Mouse (Mus musculus): ENCODE measurements around the gene Ccdc141. TPM values are rescaled to one million over a fixed set of nuclear protein-coding genes. Genes with fewer than 3 reads are reported as not detected.

Ccdc141 gene
- total RNA-seq (2021): 10 to 100 TPM; 19.3 to 21.7 TPM
- long read RNA-seq, experiment 1, partial matches to known transcripts: 1 of 1 reads
- long read RNA-seq, experiment 1, other reads (novel, unspliced or antisense): 0 of 1 reads
- long read RNA-seq, experiment 2, partial matches to known transcripts: 2 of 4 reads
- long read RNA-seq, experiment 2, other reads (novel, unspliced or antisense): 2 of 4 reads

- no peak for DNase-seq (ENCODE audit: low spot score in 2 of 2)
These were observed at the start of gene Ccdc141 for GRCm38 (mm10) chr2:77170633-77171105. Gene Ccdc141 (minus strand): TSS chr2:77170636.

- DNase-seq (ENCODE audit: low spot score in 2 of 2): no peak
These were observed 42.4 kb upstream of the Ccdc141 start for GRCm38 (mm10) chr2:77212885-77213284.

DNA sequence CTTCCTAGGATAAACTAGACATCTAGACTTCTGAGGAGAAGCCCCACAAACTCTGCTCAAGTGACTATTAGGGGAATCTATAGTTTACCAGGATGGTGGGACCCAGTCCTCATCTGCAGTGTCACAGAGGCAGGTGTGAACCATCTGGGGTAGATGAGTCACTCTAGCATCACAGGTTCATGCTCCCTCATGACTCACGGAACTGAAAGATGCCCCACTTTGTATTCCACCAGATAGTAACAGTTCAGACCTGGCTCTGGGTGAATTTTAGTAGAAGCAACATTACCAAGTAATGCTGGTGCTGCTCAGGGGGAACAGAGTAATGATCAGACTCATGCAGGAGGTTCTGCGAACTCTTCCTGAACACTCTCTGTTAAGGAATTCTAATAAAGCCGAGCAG is 36.5 kb upstream of the Ccdc141 start:
- no peak for DNase-seq (ENCODE audit: low spot score in 2 of 2)

DNA sequence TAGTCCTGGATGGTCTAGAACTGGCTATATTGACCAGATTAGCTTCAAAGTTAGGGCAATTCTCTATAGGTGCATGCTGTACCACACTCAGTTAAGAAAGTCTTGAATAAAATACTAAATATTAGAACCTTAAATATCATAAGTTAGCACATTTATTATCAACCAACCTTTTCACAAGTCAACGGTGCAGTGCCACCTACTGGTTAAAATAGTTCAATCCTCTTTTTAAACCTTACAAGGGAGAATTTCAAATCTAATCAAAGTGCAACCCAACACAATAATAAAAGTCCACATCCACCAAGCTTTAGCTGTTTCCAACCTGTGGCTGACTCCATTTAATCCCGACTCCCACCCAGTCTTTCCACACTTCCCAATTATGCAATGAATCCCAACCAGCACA is 33.5 kb upstream of the Ccdc141 start:
- DNase-seq (ENCODE audit: low spot score in 2 of 2): no peak

DNA sequence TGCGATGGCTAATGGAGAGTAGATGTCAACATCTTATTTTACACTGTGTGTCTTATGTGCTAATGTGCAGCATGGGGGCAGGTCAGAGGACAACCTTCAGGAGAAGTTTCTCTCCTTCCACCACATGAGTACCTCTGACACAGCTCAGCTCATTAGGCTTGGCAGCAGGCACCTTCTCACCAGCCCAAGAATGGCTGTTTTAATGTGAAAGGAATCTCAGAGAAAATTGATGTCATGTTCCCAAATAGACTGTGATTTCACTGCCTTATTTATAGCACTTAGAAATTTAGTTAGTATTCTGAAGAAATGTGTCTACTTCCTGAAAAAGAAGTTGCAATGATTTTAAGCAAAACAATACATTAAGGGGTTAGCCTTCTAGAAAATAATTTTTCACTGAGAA is 31.5 kb upstream of the Ccdc141 start:
- DNase-seq (ENCODE audit: low spot score in 2 of 2): no peak

DNA sequence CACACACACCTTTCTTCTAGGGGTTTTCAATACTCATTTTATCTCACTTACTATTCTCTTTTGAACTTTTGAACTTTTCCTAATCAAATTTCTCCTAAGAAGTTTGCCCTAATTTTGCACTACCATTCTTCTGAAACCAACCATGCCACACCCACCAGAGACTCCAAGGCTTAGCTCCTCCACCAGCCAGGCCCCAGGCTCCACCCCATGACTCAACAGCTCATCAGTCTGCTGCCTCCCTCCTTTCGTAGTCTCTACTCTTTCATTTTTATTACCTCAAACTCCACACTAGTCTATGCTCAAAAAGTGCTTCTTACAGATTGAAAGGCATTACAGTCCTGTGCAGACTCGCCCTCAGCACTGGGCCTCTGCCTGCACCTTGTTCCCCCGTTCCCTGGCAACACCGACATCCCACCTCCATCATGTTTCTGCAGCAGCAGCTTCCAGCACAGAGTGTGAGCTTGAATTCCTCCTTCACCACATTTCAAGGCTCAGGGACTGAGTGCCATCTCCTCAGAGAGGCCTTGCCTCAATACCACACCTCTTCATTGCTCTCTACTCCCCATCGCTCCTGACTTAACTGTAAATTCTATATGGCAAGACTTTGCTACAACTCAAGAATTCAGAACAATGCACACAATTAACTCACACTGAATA is 30.6 kb upstream of the Ccdc141 start:
- no peak for DNase-seq (ENCODE audit: low spot score in 2 of 2)

- no peak for DNase-seq (ENCODE audit: low spot score in 2 of 2)
These were observed 29.9 kb upstream of the Ccdc141 start for GRCm38 (mm10) chr2:77200379-77200778.

GRCm38 (mm10) chr2:77198246-77198645 is 27.8 kb upstream of the Ccdc141 start:
- no peak for DNase-seq (ENCODE audit: low spot score in 2 of 2)

DNA sequence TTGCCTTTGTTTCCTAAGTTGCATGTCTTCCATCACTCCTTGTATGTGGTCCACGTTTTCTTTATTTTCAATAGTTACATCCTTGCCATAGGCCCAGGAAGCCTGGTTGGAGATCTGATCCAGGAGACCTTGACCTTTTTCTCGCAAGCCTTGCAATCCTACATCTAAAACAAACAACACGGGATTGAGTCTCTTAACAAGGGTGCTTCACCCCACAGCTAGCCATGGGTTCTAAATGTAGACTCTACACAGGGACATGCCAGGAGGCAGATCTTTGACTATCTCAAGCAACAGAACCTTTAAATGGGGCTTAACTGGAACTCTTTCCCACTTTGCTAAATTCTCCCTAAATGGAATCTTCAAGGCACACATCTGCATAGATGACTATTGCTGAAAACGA is 26.4 kb upstream of the Ccdc141 start:
- no peak for DNase-seq (ENCODE audit: low spot score in 2 of 2)

- DNase-seq (ENCODE audit: low spot score in 2 of 2): no peak
These were observed 24.6 kb upstream of the Ccdc141 start for GRCm38 (mm10) chr2:77195056-77195455.

DNA sequence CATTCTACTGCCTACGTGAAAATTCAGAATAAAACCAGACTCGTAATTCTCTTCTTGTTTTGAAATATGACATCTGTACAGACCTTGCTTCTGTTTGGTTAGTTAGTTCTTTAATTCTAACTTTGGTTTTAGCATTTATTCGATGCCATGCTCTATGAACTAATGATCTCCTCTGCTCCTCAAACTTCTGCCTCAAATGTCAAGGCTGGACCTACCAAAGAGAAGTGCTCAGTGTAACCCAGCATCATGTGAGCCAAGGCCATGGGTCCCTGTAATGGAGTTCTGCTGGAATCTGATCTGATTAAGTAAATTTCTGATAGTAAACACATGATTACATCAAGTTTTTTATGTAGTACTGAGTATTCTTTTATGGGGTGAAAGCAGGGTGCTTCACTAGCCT is 21.4 kb upstream of the Ccdc141 start:
- DNase-seq (ENCODE audit: low spot score in 2 of 2): no peak

GRCm38 (mm10) chr2:77190891-77191290 is 20.5 kb upstream of the Ccdc141 start:
- DNase-seq (ENCODE audit: low spot score in 2 of 2): no peak

DNA sequence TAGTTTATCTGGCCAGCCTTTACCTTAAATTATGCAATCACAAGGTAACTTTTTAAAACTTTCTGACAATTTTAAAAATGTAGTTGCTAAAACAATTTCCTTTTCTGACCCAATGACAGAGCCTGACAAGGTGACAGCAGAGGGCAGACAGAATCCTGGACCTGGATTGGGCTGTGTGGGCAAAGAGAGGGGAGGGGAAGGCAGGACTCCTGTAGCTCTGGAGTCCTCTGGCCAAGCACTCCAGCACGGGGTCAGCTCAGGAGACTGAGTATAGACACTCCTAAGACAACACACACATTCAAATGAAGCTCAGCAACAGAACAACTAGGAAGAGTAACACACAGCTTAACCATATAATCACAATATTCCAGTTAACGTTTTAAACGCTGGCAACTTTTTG is 19.9 kb upstream of the Ccdc141 start:
- DNase-seq (ENCODE audit: low spot score in 2 of 2): no peak

- no peak for DNase-seq (ENCODE audit: low spot score in 2 of 2)
These were observed 19.2 kb upstream of the Ccdc141 start for GRCm38 (mm10) chr2:77189671-77190070.

DNA sequence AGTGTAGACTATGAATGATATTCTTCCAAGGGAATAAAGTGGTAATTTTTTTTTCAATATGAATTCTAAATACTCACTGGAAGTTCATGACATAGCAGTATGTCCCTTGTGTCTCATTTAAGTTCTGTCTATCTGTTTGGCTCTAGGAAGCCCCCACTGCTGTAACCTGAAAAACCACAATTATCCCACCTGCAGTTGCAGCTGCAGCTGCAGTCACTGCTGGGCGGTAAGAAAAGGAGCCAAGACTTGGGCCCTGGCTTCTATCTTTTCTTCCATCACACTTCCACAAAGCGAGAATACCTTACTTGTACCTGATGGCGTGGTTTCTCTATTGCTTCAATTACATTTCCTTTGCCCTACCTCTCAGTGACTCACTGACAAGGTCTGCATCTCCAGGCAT is 17.1 kb upstream of the Ccdc141 start:
- no peak for DNase-seq (ENCODE audit: low spot score in 2 of 2)

DNA sequence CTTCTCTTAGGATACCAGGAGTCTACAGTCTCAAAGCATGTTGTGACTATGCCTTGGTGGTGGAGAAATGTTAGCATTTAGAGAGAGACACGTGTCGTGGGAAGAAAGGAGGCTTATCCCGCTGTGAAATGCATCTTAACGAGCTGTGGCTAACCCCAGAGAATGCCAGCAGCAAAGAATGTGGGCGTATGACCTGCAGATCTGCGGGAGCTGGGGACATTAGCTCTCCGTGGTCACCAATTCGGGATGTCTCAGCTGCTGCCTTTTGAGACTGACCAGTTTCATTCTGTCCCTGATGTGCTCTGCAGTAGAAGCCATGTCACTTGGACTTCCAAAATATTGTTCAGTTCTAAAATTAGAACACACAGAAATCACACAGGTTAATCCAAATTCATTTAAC is 16.5 kb upstream of the Ccdc141 start:
- DNase-seq (ENCODE audit: low spot score in 2 of 2): no peak

- DNase-seq (ENCODE audit: low spot score in 2 of 2): no peak
These were observed 13.7 kb upstream of the Ccdc141 start for GRCm38 (mm10) chr2:77184049-77184571.

GRCm38 (mm10) chr2:77183646-77184045 is 13.2 kb upstream of the Ccdc141 start:
- no peak for DNase-seq (ENCODE audit: low spot score in 2 of 2)

- no peak for DNase-seq (ENCODE audit: low spot score in 2 of 2)
These were observed 12.6 kb upstream of the Ccdc141 start for GRCm38 (mm10) chr2:77182996-77183380.

DNA sequence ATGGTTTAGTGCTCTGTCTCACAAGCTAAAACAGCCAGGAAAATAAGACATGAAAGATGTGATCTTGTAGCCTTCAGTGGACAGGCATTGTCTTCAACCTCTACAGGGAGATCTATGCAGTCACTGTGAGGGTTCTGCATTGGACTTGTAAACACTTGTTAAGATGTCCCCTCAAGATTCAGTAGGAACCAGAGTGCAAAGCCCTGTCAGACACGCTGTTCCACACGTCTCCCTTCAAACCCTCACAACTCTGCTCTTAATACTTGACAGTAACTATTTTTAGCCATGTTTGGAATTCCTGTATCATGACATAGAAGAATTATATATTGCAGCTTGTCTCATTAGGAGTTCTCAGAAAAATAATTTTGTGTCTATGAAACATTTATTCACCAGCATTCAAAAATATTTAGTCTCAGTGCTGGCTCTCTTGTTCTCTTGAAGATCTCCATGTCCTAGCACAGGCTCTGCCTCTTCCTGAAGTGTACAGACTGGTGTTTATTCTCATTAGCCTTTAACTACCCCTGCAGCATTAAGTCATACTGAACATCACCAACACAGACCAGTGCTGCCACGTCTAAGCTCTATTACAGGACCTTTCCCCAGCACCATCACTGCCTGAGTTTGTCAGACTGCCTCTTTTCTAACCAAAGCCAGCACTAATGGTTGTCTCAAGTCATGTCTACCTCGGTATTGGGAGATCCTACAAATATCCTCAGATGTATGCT is 12.0 kb upstream of the Ccdc141 start:
- DNase-seq (ENCODE audit: low spot score in 2 of 2): no peak

GRCm38 (mm10) chr2:77177472-77177871 is 7.0 kb upstream of the Ccdc141 start:
- DNase-seq (ENCODE audit: low spot score in 2 of 2): no peak

- DNase-seq (ENCODE audit: low spot score in 2 of 2): no peak
These were observed 6.0 kb upstream of the Ccdc141 start for GRCm38 (mm10) chr2:77176413-77176812.

Data from adrenal gland, postnatal 4 days (tissue).